Mouse (Mus musculus) monocyte, adult 5-6 weeks (primary cell): Measurements from ENCODE around the gene Tbc1d23. TPM values are rescaled to one million over a fixed set of nuclear protein-coding genes. Genes with fewer than 3 reads are reported as not detected.
"Not testable (repeated sequence)": the region's sequence is repeated elsewhere in the genome, so short reads cannot be mapped to it uniquely, and the experiment has no call there.

Experiments
- ATAC-seq: fragments of 153-309, 156-312 bp; replicated peaks from 2 replicates; pipeline ENCODE4 v1.8.0; 2017; ENCODE audit warnings: mild to moderate bottlenecking; ENCODE audit not compliant: low TSS enrichment, insufficient number of reproducible peaks, severe bottlenecking, poor library complexity, low FRiP score
- total RNA-seq: library from RNA; stranded (forward); fragments of 200-1000, 200-491, 200-594 nt; gene quantifications from 3 replicates; pipeline ENCODE4 v1.2.3, GENCODE M21; 2017

Tbc1d23 gene
- total RNA-seq, 1 experiment from 2014 or later: 99.9 TPM

DNA sequence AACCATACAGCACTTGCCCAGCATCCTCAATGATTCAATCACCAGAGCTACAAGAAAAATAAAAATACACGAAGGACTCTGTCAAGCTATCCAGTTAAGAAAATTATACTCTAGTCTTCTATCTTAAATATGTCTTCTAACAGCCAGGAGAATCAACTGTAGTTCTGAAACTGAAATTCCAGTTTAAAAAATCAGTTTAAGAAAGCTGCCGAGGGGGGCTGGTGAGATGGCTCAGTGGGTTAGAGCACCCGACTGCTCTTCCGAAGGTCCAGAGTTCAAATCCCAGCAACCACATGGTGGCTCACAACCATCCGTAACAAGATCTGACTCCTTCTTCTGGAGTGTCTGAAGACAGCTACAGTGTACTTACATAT lies 620 bp upstream of the Tbc1d23 start:
- not testable (repeated sequence) for ATAC-seq

DNA sequence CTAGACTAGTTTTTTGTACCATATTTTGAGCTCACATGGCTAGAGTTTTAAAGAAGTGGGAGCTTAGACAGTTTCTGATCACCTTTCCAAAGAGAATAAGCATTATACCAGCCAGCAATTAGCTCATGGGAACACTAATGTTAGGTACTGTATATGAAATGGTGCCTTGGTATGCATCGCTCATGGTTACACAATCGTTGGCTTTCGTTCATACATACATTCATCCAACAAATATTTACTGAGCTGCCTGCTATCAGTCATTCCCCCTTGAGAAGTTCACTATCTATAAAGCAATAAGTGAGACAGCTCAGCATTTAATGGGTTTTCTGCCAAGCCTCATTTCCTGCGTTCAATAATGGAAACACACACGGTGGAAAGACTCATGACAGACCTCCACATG lies 4.9 kb downstream of the Tbc1d23 start:
- ATAC-seq: no peak

DNA sequence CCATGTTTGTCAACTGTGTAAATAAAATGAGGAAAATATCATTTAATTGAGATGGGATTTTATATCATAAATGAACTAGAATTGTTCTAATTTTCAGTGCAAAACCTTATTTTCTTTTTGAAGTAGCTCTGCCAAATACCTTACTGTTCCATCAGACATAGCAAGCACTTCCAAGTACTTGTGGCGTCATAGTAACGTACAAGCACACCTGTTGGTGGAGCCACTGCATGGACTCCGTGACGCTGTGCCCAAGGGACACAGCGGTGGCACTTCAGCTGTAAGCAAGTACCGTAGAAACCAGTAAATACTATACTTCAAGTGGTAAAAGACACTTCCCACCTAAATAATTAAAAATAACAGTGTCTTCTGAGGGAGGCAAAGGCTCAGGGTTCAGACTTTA lies 10.9 kb downstream of the Tbc1d23 start:
- no peak for ATAC-seq

DNA sequence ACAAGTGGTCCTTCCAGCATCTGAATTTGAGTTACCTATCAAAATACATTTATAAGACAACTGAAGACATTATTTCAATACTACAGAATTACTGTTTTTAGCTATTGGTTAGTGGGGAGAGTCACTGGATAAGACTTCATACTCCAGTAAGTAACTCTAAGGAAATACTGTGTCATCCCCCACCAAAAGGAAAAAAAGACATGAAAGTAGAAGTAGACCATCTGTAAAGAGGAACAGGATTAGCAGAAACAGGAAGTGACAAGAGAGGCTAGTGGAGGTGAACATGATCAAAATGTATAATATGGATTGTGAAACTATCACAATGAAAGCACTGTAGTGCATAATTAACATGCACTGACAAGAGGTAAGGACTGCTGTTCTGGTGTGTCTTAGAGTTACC lies 15.3 kb downstream of the Tbc1d23 start:
- ATAC-seq: peak; percentile 75

DNA sequence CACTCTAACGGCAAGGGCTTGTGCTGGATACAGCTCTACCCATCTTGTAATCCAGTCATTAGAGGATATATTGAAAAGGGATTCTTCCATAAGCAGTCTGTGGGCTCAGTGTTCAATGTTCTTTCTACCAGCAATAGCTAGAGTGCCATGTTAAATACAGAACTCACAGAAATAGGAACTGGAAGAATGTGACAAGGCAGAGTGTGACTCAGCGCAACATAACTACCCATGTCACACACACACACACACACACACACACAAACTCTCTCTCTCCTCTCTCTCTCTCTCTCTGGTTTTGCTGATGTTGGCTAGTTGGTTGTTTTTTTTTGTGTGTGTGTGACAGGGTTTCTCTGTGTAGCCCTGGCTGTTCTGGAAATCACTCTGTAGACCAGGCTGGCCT lies 20.3 kb downstream of the Tbc1d23 start:
- ATAC-seq: peak; percentile 34; the same call in 1 of the 2 replicates

DNA sequence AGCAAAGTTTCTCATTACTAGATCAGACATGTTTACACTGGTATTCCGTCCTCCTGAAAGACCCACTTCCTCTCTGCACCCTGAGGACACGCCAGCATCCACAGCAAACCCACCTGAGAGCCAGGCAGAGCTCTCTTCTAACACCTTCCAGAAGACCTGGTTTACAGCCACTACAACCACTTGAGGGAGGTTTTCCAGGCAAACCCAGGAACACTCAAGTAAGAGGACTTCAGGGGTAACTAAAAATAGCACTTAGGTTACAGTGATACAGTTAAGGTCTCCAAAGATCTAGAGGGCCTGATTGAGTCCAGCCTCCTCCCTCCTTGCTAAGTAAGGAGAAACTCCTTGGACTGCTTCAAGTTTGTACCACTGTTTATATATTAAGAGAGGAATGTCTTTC lies 23.0 kb downstream of the Tbc1d23 start:
- ATAC-seq: no peak

DNA sequence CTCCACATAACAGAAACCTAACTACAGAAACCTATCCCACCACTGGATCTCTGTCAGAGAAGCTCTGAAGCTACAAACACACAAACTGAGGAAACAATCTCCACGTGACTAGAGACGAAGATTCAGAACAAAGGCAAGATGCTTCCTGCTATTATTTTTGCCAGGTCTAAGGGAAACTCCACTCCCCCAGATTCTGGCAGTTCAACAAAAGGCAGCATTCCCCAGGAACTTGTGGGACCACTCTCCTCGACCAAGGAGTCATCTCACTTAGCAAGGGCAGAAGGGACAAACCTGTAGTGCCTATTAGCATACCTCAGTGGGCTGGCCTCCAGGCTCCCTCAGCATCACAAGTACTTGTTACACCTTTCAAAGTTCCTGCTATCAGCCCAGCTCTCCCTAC lies 34.0 kb downstream of the Tbc1d23 start:
- no peak for ATAC-seq

DNA sequence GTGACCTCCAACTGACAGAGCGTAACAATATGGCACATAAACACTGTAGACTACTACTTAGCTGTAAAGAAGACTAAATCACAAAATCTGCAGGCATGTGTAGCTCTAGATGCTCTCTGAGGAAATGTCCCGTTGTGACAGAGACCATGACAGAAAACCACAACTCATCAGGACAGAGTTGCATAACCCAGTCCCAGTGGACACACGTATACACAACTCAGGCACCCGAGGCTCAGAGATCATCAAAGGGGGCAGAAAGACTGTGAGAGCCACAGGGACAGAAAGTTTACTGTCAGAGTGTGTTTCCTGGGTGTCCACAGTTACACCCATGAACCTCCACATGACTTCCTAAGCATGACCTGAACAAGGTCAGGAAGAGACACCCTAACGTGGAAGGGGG lies 34.7 kb downstream of the Tbc1d23 start:
- no peak for ATAC-seq

DNA sequence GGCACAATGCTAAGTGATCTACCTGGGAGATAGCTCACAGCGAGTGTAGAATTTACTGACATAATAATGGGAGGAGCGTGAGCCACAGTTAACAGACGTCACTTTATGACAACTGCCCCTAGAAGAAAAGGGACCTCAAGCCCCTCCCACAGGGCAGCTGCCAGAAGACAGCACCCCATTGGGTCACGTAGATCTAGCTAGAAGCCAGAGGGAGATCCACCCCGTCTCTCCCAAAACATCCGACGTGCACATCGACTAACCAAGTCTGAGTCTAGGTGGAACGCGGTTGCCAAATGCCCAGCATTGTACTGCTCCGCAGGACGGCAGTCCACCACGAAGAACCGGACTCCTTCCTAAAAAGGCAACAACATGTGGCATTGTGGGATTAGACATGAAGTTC lies 40.1 kb downstream of the Tbc1d23 start:
- ATAC-seq: no peak

DNA sequence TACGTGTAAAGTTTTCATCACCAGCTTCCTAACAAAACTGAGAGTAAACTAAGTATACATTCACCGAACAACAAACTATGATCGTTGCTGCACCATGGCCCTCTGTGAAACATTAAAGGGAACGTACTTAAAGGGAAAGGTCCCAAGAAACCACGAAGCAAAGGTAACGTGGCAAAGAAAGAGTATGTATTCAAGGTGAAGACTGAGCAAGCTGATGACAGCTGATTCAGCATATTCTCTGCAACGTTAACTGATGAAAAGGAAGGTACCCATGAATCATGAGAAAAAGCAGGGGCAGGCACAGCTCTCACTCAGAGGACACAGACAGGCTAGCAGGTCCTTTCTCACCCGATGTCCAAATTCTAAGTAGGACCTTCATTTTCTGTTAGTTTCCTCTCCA lies 40.9 kb downstream of the Tbc1d23 start:
- ATAC-seq: no peak

DNA sequence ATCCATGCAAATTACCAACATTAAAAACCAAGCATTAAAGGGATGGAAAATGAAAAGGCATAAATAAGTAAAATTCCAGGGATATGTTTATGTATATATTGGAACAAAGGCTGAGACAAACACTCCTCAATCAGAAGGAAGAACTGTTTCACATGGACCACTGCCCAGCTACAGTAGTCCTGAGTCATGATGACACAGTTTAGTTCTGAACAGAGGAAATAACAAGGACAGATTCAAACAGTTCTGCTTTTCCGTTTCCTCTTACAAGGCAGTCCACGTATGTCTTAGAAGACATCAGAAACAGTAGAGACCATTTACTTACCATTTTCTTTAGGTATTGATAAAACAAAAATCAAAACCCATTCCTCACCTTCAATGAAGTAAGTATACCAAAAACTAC lies 41.8 kb downstream of the Tbc1d23 start:
- peak; percentile 79 for ATAC-seq

DNA sequence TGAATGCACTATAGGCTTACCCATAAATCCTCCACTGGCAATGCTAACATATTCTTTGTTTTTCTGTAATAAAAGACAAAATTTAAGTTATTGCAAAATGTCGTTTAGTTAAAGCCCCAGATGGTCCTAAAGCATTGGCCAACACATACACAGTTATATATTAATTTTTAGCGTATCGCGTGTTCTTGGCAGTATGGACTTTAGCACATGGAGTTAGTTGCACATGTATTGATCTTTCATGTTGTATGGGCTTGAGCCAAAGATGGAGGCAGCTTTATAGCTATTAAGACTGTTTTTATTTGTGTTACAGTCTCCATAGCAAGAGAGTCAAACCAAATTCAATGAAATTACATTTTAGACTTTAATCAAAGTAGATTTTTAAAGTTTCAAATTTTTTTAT lies 44.7 kb downstream of the Tbc1d23 start:
- ATAC-seq: no peak

DNA sequence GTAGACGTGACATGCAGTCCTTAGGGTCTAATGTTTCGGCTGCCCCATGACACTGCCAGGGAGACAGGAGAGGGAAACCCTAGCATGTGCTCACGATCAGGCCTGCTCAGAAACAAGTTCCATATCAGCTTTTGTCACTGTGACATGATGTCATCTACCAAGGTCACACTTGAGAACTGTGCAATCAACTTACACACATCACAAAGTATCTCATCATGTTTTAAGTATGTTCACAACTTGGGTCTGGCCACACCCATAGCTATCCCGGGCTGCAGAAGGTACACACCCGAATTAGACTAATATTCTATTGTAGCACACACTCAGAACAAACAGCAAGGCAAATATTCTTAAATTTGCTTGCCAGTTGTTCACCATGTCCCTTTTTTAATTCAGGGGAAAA lies 49.3 kb downstream of the Tbc1d23 start:
- ATAC-seq: no peak

DNA sequence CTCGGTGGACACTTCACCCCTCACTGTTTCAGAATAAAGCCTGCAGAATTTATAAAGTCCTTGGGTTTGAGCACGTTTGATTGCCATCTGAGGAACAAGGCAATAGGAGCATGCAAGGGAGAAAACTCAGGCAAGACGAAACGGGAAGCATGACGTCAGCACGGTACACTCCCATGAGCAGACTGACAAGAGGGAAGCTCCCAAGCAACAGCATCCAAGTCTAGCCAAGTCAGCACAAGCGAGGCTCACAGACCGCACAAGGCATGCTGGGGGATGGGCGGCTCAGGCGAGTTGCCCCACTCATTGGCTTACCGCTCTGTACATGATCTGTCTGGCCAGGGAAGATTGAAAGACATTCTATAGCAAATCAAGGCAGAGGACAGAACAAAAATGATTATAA lies 50.1 kb downstream of the Tbc1d23 start:
- ATAC-seq: peak; percentile 51

DNA sequence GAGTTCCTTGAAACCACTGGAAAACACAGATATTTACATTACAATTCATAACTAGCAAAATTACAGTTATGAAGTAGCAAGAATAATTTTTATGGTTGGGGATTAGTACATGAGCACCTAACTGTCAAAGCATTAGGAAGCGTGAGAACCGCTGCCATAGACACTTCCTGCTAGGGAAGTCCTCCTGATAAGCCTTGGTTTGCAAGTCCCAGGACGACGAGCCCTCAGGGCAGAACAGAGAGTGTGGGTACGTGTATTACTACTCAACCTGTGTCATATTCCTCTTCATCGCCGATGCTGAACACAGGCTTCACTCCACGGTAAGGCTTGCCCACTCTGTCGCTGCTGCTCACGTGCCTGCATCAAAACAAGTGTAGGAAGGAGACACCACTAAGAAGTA lies 53.6 kb downstream of the Tbc1d23 start:
- no peak for ATAC-seq

DNA sequence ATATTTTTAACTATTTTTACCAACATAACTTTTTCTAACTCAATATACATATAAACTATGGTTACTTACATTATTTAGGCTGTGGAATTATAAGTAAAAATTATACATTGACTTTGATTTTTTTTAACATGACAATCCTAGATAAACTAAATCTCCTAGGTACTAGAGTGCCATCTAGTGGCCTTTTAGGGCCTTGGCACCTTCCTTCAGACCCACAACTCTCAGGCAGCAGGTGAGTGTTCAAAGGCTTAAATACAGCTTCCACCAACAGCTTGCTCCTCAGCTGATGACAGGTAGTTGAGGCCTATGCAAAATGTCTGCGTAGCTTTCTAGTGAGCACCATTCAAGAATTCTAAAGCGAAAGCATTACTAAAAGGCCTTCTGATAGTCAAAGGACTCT lies 54.0 kb downstream of the Tbc1d23 start:
- peak; percentile 52; the same call in 1 of the 2 replicates for ATAC-seq

DNA sequence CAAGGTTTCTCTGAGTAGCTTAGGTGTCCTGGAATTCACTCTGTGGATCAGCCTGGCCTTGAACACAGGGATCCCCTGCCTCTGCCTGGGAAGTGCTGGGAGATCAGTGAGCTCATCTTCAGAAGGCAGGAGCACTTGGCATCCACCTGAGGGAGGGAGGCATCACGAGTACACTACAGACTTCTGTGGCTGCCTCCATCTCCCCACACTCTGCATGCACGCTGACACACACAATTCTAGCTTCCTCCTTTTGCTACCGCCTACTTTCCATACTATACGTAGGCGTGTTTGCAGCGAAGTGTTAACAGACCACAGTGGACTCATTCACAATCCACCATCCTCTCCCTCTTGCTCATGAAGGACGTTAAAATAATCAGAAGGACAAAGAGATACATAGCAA lies 55.0 kb downstream of the Tbc1d23 start:
- no peak; the same call in 1 of the 2 replicates for ATAC-seq

DNA sequence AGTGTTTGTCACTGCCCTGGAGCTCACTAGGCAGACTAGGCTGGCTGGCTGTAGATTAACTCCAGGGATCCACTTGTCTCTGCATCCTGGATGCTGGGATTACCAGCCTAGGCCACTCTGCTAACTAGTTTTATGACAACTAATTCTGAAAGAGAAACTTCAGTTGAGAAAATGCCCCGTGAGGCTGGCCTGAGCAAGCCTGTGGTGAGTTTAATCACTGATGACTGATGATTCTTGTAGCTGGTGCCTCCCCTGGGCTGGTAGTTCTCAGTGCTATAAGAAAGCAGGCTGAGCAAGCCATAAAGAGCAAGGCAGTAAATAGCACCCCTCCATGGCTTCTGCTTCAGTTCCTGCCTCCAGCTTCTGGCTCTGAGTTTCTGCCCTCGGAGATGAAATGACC lies 55.6 kb downstream of the Tbc1d23 start:
- no peak for ATAC-seq

DNA sequence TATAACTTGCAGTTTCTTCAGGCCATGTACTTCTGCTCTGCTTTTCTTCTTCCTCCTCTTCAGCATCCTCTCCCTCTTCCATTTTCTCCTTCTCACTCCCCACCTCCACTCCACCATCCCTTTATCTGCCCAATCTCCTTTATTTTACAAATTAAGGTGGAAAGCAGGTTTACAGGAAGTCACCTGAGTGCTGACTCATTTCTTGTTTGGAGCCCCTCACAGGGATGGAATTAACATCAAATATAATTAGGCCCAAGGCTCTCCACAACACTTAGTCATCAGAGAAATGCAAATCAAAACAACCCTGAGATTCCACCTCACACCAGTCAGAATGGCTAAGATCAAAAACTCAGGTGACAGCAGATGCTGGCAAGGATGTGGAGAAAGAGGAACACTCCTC lies 56.8 kb downstream of the Tbc1d23 start:
- ATAC-seq: not testable (repeated sequence)

DNA sequence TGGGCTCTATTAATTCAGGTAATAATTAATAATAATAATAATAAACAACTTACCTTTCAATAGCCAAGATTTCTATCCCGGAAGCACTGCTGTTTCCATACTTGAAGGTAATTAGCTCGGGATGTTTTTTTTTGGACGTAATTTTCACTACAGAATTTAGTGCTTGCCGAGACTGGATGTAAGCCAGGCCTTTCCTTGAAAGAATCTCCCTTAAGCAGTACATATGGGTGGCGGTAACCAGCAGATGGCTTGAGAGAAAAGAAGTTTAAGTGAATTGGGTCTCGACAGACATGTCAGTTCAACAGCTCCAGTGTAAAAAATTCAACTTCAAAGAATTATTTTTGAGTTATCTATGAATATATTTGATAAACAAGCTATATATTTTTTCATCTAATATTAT lies 59.7 kb downstream of the Tbc1d23 start:
- no peak for ATAC-seq

DNA sequence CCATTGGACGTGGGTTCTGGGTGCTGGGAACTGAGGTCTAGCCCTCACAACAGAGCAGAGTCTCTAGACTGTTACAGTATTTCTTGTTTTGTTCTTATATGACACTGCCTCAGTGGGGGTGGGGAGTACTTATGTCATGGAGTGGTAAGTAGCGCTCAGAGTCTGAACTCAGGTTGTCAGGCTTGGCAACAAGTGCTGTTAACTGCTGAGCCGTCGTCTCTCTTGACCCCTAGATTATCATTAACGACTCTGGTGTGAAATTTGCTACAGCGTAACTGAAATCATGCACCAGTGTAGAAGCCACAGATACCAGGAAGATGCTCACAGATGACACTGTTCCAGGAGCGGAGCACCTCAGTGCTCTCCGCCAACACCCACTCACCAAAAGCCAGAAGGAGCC lies 60.1 kb downstream of the Tbc1d23 start:
- ATAC-seq: no peak

DNA sequence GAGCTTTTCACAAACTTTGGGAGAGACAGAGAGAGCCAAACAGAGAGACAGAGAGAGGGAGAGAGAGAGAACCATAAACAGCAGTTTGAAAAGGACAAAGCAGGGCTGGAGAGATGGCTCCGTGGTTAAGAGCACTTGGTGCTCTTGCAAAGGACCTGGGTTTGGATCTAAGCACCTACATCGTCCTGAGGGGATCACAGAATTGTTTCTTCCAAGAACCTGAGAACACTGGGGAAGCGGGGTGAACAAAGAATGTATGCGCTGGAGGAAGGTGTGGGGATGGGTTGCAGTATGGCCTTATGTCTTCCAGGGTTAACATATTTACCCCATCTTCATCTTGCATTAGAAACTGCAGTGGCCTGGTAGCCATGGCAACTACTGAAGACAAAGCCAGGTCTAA lies 63.1 kb downstream of the Tbc1d23 start:
- ATAC-seq: no peak
